In genomic region chr2:156840301-156841027, GRCm38 (mm10) we compare ENCODE assay signal across 9 mouse cellular contexts. TPM values are rescaled to one million over a fixed set of nuclear protein-coding genes. Genes with fewer than 3 reads are reported as not detected.
DNase-seq lines count a peak whose midpoint lies in the region; ATAC-seq and TF ChIP-seq lines count a peak whose summit lies in the region.
"Had no signal": no experiment of that assay in that cellular context is flagged by ENCODE, and none has a peak within 500 bp of the region (broad histone marks: within the 10 kb centered on the region; RNA-seq: fewer than 3 reads in every experiment).

No protein-coding gene starts in this region.

- no peak overlapping the region for H3K27ac ChIP-seq in cerebellum, adult 2 months (ENCODE audit: insufficient read depth, low read length)
- H3K27ac ChIP-seq in heart, postnatal 0 days (ENCODE audit: low read depth), result peak overlapping the region; percentile 92
- H3K27ac ChIP-seq: macrophage had no signal

- peak overlapping the region; percentile 84 for H3K9ac ChIP-seq in heart, postnatal 0 days (replicated peaks; ENCODE audit: low read depth, low read length)

- 0 out of 2 replicates have a peak, but pooled peaks cover 10% of the 10 kb centered on the region for H3K36me3 ChIP-seq in heart, postnatal 0 days (replicated peaks; ENCODE audit: control insufficient read depth, insufficient read depth, low read length)

- 0 out of 2 replicates have a peak, but pooled peaks have one; percentile 9 for ATAC-seq in common myeloid progenitor, adult 5-6 weeks (replicated peaks; ENCODE audit: low read depth, poor library complexity, severe bottlenecking)
- peak; percentile 25 for ATAC-seq in heart, postnatal 0 days (ENCODE audit: insufficient read depth, low read depth)

- no peak overlapping the region for H3K4me3 ChIP-seq in cerebellum, adult 2 months (replicated peaks; ENCODE audit: insufficient read depth, low read depth, low read length)
- peak overlapping the region; percentile 93 for H3K4me3 ChIP-seq in heart, postnatal 0 days (ENCODE audit: low read depth, low read length)

- TF ChIP-seq EP300 in heart, postnatal 0 days (IDR thresholded peaks at IDR 0.05; ENCODE audit: low read depth), result no peak; the same call in 1 of the 2 replicates

- no peak for TF ChIP-seq CTCF in cerebellum, adult 2 months (IDR thresholded peaks at IDR 0.05; ENCODE audit: borderline replicate concordance, insufficient read depth, low read depth, low read length)
- TF ChIP-seq CTCF in heart, postnatal 0 days (IDR thresholded peaks at IDR 0.05; ENCODE audit: low read depth), result no peak

- TF ChIP-seq POLR2A in cerebellum, adult 2 months (IDR thresholded peaks at IDR 0.05; ENCODE audit: borderline replicate concordance, insufficient read depth, low read length), result no peak

- DNase-seq in cerebellum, postnatal 14 days, result peak; percentile 30 to 32
- DNase-seq in cerebellum, adult 2 months, result no peak
- DNase-seq in A20 (ENCODE audit: low read depth, low spot score) (peak; percentile 73), liver (peak; percentile 64)
- no peak for DNase-seq in heart, postnatal 0 days (ENCODE audit: low spot score)
- DNase-seq in naive thymus-derived CD4-positive, alpha-beta T cell, adult 2 months (ENCODE audit: low read depth), result peak; percentile 58
- DNase-seq in thymus, postnatal 36 days, result peak; percentile 55 to 63

- WGBS in cerebellum, adult 2 months, result under 1% methylated on average over 74 of the region's 79 CpGs
- WGBS in heart, postnatal 0 days, result under 1% methylated on average over 47 of the region's 79 CpGs

- H3K4me2 ChIP-seq in heart, postnatal 0 days (ENCODE audit: low read depth, low read length), result peak overlapping the region; percentile 96

- no peaks in the 10 kb centered on the region for H3K9me3 ChIP-seq in heart, postnatal 0 days (replicated peaks; ENCODE audit: control insufficient read depth, low read length)

- peaks cover 5% of the 10 kb centered on the region for H3K4me1 ChIP-seq in cerebellum, adult 2 months (ENCODE audit: control insufficient read depth, insufficient read depth, low read length)
- peaks cover 30% of the 10 kb centered on the region for H3K4me1 ChIP-seq in heart, postnatal 0 days (ENCODE audit: control insufficient read depth, insufficient read depth)

- peaks cover 5% of the 10 kb centered on the region; the same call in 1 of the 2 replicates for H3K27me3 ChIP-seq in cerebellum, adult 2 months (ENCODE audit: control insufficient read depth, insufficient read depth, low read length)
- no peaks in the 10 kb centered on the region for H3K27me3 ChIP-seq in heart, postnatal 0 days (ENCODE audit: control insufficient read depth, insufficient read depth, low read length)

RNA-seq across cellular contexts. Expression of gene Tgif2, which starts 0.7 kb away (rescaled TPM):
- polyA plus RNA-seq in cerebellum, adult 2 months (2012; rRNA removed), result 1.8 and 2.3 TPM in 2 replicates
- total RNA-seq in common myeloid progenitor, adult 5-6 weeks (2017), result 15.6 and 18.6 TPM in 2 replicates
- total RNA-seq in heart, postnatal 0 days (2014; rRNA removed; ENCODE audit: low replicate concordance), result 19.7 and 28.3 TPM in 2 replicates
- 11.6 and 14.6 TPM in 2 replicates for polyA plus RNA-seq in heart, postnatal 0 days (2015; fragmentation: Nextera tagmentation; extraction: Ambion mirVana)

RNA-seq across cellular contexts. Expression of gene 4930518I15Rik, which starts 17.3 kb away (rescaled TPM):
- polyA plus RNA-seq in cerebellum, adult 2 months (2012; rRNA removed), result 5.4 and 5.8 TPM in 2 replicates
- total RNA-seq in common myeloid progenitor, adult 5-6 weeks (2017), result not detected in 2 replicates
- 0.12 TPM in 1 of 2 replicates, not detected in the other for total RNA-seq in heart, postnatal 0 days (2014; rRNA removed; ENCODE audit: low replicate concordance)
- 3.2 and 3.8 TPM in 2 replicates for polyA plus RNA-seq in heart, postnatal 0 days (2015; fragmentation: Nextera tagmentation; extraction: Ambion mirVana)

RNA-seq across cellular contexts. Expression of gene Rab5if, which starts 22.5 kb away (rescaled TPM):
- polyA plus RNA-seq in cerebellum, adult 2 months (2012; rRNA removed), result 145 and 149 TPM in 2 replicates
- total RNA-seq in common myeloid progenitor, adult 5-6 weeks (2017), result 128 and 156 TPM in 2 replicates
- 155 and 219 TPM in 2 replicates for total RNA-seq in heart, postnatal 0 days (2014; rRNA removed; ENCODE audit: low replicate concordance)
- polyA plus RNA-seq in heart, postnatal 0 days (2015; fragmentation: Nextera tagmentation; extraction: Ambion mirVana), result 186 and 188 TPM in 2 replicates

RNA-seq across cellular contexts. Expression of gene Sla2, which starts 46.5 kb away (rescaled TPM):
- 0.06 and 0.07 TPM in 2 replicates for polyA plus RNA-seq in cerebellum, adult 2 months (2012; rRNA removed)
- 1.0 and 3.4 TPM in 2 replicates for total RNA-seq in common myeloid progenitor, adult 5-6 weeks (2017)
- total RNA-seq in heart, postnatal 0 days (2014; rRNA removed; ENCODE audit: low replicate concordance), result 1.5 TPM in 1 of 2 replicates, not detected in the other
- 0.11 and 0.14 TPM in 2 replicates for polyA plus RNA-seq in heart, postnatal 0 days (2015; fragmentation: Nextera tagmentation; extraction: Ambion mirVana)

Comparison
In these comparisons a context has a peak if more than half of its experiments do, and no peak if none do; other contexts are left out.
1. DNase-seq: peak in cerebellum, postnatal 14 days (2 of 2), A20 (single experiment), liver (single experiment), naive thymus-derived CD4-positive, alpha-beta T cell, adult 2 months (single experiment) and thymus, postnatal 36 days (2 of 2); none in cerebellum, adult 2 months (0 of 2) and heart, postnatal 0 days (single experiment).